Mouse (Mus musculus) liver, adult 2 months (tissue): ENCODE measurements around the gene Scd4.

Source experiments
- CTCF ChIP-seq: fragments of 200-500 bp; IDR thresholded peaks from 2 replicates; pipeline ENCODE4 v1.5.1; 2011; ENCODE audit warnings: low read depth, low read length, control low read depth
- POLR2A ChIP-seq: fragments of 200-500 bp; IDR thresholded peaks from 2 replicates; pipeline ENCODE4 v1.6.1; 2011; ENCODE audit warnings: low read length, control low read depth; ENCODE audit not compliant: insufficient read depth; ENCODE audit errors: extremely low read depth

DNA sequence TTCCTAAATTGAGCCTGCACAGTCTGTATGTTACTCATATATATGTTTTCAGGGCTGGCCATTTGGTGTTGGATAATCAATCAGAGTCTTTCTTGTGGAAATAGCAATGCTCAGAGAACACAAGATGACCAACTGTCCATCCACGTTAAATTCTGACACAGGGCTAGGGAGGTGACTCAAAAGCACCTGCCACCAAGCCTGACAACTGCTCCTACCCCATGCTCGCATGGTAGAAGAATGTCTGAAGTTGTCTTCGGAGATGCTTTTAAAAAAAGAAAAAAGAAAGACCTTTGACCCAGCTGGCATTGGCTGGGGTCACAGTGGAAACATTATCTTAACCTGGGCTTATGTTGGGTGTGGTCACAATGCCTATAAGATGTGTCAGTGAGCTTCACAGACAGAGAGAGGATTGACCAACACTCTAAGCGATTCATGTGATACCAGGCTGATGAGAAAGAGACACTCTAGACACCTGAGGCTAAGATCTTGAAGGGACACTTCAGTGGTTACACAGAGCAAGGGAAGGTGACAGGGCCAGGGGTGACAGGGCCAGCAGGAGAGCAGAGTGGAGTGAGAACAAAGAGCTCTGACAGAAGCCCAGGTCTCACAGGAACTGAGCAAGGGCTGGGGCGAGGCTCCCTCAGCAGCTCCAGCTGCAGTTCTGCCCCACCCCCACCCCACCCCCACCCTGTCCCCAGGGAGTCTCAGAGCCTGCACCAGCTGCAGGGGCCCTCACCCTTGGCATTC lies 44.9 kb downstream of the Scd4 start:
- no peak for TF ChIP-seq CTCF
- no peak for TF ChIP-seq POLR2A
